8 mouse cellular contexts compared by ENCODE assay signal in genomic region chr11:62553633-62554032, GRCm38 (mm10). TPM values are rescaled to one million over a fixed set of nuclear protein-coding genes. Genes with fewer than 3 reads are reported as not detected.
DNase-seq lines count a peak whose midpoint lies in the region; ATAC-seq and TF ChIP-seq lines count a peak whose summit lies in the region.

No protein-coding gene starts in this region.

- peaks cover 24% of the 10 kb centered on the region for H3K4me1 ChIP-seq in embryonic facial prominence, embryonic 12.5 days
- H3K4me1 ChIP-seq in intestine, embryonic 15.5 days (replicated peaks): peaks cover 13% of the 10 kb centered on the region; the same call in 1 of the 2 replicates

- 86% methylated on average over 5 of the region's 5 CpGs for WGBS in embryonic facial prominence, embryonic 12.5 days
- 75% methylated on average over 5 of the region's 5 CpGs for WGBS in intestine, embryonic 15.5 days

- no peak overlapping the region for H3K27ac ChIP-seq in layer of hippocampus, adult 2 months
- H3K27ac ChIP-seq in embryonic facial prominence, embryonic 12.5 days: no peak overlapping the region
- no peak overlapping the region for H3K27ac ChIP-seq in intestine, embryonic 15.5 days

- H3K9me3 ChIP-seq in embryonic facial prominence, embryonic 12.5 days: no peaks in the 10 kb centered on the region
- H3K9me3 ChIP-seq in intestine, embryonic 15.5 days: no peaks in the 10 kb centered on the region

- H3K27me3 ChIP-seq in embryonic facial prominence, embryonic 12.5 days: no peaks in the 10 kb centered on the region
- H3K27me3 ChIP-seq in intestine, embryonic 15.5 days (replicated peaks): no peaks in the 10 kb centered on the region

- no peak for ATAC-seq in embryonic facial prominence, embryonic 12.5 days (ENCODE audit: insufficient number of reproducible peaks, insufficient read depth, low FRiP score, low TSS enrichment)
- no peak for ATAC-seq in intestine, embryonic 15.5 days
- no peak for ATAC-seq in inflammation-experienced regulatory T-cells, adult 6 months

- peak overlapping the region; percentile 42; the same call in 1 of the 2 replicates for H3K9ac ChIP-seq in embryonic facial prominence, embryonic 12.5 days
- peak overlapping the region; percentile 21 for H3K9ac ChIP-seq in intestine, embryonic 15.5 days

- H3K36me3 ChIP-seq in embryonic facial prominence, embryonic 12.5 days: peaks cover 22% of the 10 kb centered on the region
- no peaks in the 10 kb centered on the region; the same call in 1 of the 2 replicates for H3K36me3 ChIP-seq in intestine, embryonic 15.5 days

- H3K4me3 ChIP-seq in layer of hippocampus, adult 2 months: peak overlapping the region; percentile 66
- H3K4me3 ChIP-seq in embryonic facial prominence, embryonic 12.5 days: peak overlapping the region; percentile 50
- peak overlapping the region; percentile 41 for H3K4me3 ChIP-seq in intestine, embryonic 15.5 days (replicated peaks)

- TF ChIP-seq CTCF in layer of hippocampus, adult 2 months (conservative IDR thresholded peaks at IDR 0.05): no peak

- H3K4me2 ChIP-seq in embryonic facial prominence, embryonic 12.5 days (replicated peaks): peak overlapping the region; percentile 78
- peak overlapping the region; percentile 79 for H3K4me2 ChIP-seq in intestine, embryonic 15.5 days (replicated peaks)

- no peak for DNase-seq in layer of hippocampus, adult 2 months (ENCODE audit: low spot score in 2 of 2)
- no peak for DNase-seq in layer of hippocampus, postnatal 36 days
- DNase-seq in naive thymus-derived CD4-positive, alpha-beta T cell, adult 2 months (ENCODE audit: low read depth): peak; percentile 34
- no peak for DNase-seq in layer of hippocampus, adult 9-10 months (ENCODE audit: low spot score)
- DNase-seq in frontal cortex, adult 2 months (ENCODE audit: extremely low spot score in 1 of 2, low spot score in 1 of 2): no peak

RNA-seq across cellular contexts. Expression of gene Ubb, which starts 2.7 kb away (rescaled TPM):
- total RNA-seq in layer of hippocampus, adult 2 months (2021): 1,000 to 10,000 TPM; 1,708 to 1,866 TPM
- total RNA-seq in layer of hippocampus, postnatal 36 days (2021): 1,000 to 10,000 TPM; 1,774 to 1,889 TPM
- 3,442 and 3,474 TPM in 2 replicates for polyA plus RNA-seq in embryonic facial prominence, embryonic 12.5 days (2016; fragmentation: Nextera tagmentation; extraction: Ambion mirVana)
- 2,561 and 2,687 TPM in 2 replicates for polyA plus RNA-seq in intestine, embryonic 15.5 days (2015; fragmentation: Nextera tagmentation; extraction: Ambion mirVana)
- polyA plus RNA-seq in frontal cortex, adult 2 months (2012; rRNA removed): 3,321 and 3,429 TPM in 2 replicates
- polyA plus RNA-seq in inflammation-experienced regulatory T-cells, adult 6 months (2017; shearing (Covaris generic)): 1,000 to 10,000 TPM; 5,207 to 7,023 (median 5,768) TPM

RNA-seq across cellular contexts. Expression of gene Cenpv, which starts 14.6 kb away (rescaled TPM):
- 10 to 100 TPM; 36.3 to 43.2 TPM for total RNA-seq in layer of hippocampus, adult 2 months (2021)
- 10 to 100 TPM; 37.6 to 39.6 TPM for total RNA-seq in layer of hippocampus, postnatal 36 days (2021)
- 47.1 and 48.1 TPM in 2 replicates for polyA plus RNA-seq in embryonic facial prominence, embryonic 12.5 days (2016; fragmentation: Nextera tagmentation; extraction: Ambion mirVana)
- 35.6 and 44.9 TPM in 2 replicates for polyA plus RNA-seq in intestine, embryonic 15.5 days (2015; fragmentation: Nextera tagmentation; extraction: Ambion mirVana)
- 61.0 and 66.1 TPM in 2 replicates for polyA plus RNA-seq in frontal cortex, adult 2 months (2012; rRNA removed)
- polyA plus RNA-seq in inflammation-experienced regulatory T-cells, adult 6 months (2017; shearing (Covaris generic)): 1 to 10 TPM in 1 of 3 experiments, under 1 TPM in 1, not detected in 1; 0.40 to 2.0 TPM

RNA-seq across cellular contexts. Expression of gene Trpv2, which starts 20.7 kb away (rescaled TPM):
- total RNA-seq in layer of hippocampus, adult 2 months (2021): 10 to 100 TPM; 12.8 to 14.0 TPM
- 10 to 100 TPM; 13.1 to 13.9 TPM for total RNA-seq in layer of hippocampus, postnatal 36 days (2021)
- 4.5 and 5.9 TPM in 2 replicates for polyA plus RNA-seq in embryonic facial prominence, embryonic 12.5 days (2016; fragmentation: Nextera tagmentation; extraction: Ambion mirVana)
- polyA plus RNA-seq in intestine, embryonic 15.5 days (2015; fragmentation: Nextera tagmentation; extraction: Ambion mirVana): 10.0 and 10.7 TPM in 2 replicates
- 16.8 TPM in 2 replicates for polyA plus RNA-seq in frontal cortex, adult 2 months (2012; rRNA removed)
- polyA plus RNA-seq in inflammation-experienced regulatory T-cells, adult 6 months (2017; shearing (Covaris generic)): 100 to 1,000 TPM in 1 of 3 experiments, 10 to 100 TPM in 2; 73.0 to 108 (median 73.7) TPM

Comparison
In these comparisons a context has a peak if more than half of its experiments do, and no peak if none do; other contexts are left out.
1. RNA of gene Cenpv, which starts 14.6 kb away (polyA plus RNA-seq): 61.0 to 66.1 TPM in frontal cortex, adult 2 months, 47.1 to 48.1 TPM in embryonic facial prominence, embryonic 12.5 days and 35.6 to 44.9 TPM in intestine, embryonic 15.5 days; 0.40 to 2.0 TPM in inflammation-experienced regulatory T-cells, adult 6 months; every median in the first group is over 10 times any median in the second.
2. Peak in every context shown above with its lines, with median percentiles within 50 percentile points of each other: H3K4me3 ChIP-seq.